Mouse (Mus musculus): Measurements from ENCODE around the gene Gla. TPM values are rescaled to one million over a fixed set of nuclear protein-coding genes. Genes with fewer than 3 reads are reported as not detected.
A peak's percentile ranks its signal among the peaks of the same experiment; 100 is the strongest.

Gene Gla
- total RNA-seq (2021), result 8.4 and 9.0 TPM in 2 replicates
- long read RNA-seq, partial matches to known transcripts, result 1 of 5 reads
- long read RNA-seq, other reads (novel, unspliced or antisense), result 0 of 5 reads

DNA sequence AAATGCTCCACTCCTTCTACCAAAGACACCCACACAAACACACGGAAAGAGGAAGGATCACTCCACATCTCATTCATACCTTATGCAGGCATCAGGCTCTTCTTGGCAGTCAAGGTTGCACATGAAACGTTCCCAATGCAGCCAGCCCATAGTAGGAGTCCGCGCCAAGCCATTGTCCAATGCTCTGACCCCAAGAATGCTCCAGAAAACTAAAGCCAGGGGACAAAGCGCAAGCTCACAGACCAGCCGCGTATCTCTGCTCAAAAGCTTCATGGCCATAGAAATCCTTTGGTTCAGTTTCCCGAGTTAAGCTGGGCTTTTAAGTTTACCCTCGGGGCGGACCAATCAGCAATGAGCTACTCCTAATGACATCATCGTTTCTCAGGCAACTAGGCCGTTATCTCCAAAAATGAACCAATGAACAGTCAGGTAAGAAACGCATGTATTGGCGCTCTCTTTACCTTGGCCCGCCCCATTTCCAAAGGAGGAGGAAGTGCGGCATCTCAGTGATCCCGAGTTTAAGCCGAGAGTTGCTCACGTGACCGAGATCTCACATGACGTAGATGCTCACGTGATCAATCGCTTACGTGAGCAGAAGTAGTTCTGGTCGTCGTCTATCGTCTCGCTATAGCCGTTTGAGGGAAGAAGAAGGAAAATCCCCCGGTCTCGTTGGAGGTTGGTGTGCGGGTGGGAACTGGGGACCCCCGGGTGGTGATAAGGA, at the start of gene Gla, which contains the start of gene Hnrnph2:
Gene Gla (minus strand): TSS at position 467 of the 721 bp plus-strand sequence.
Gene Hnrnph2 (plus strand): TSS at position 521 of the 721 bp plus-strand sequence.
- peak; percentile 76 for DNase-seq

DNA sequence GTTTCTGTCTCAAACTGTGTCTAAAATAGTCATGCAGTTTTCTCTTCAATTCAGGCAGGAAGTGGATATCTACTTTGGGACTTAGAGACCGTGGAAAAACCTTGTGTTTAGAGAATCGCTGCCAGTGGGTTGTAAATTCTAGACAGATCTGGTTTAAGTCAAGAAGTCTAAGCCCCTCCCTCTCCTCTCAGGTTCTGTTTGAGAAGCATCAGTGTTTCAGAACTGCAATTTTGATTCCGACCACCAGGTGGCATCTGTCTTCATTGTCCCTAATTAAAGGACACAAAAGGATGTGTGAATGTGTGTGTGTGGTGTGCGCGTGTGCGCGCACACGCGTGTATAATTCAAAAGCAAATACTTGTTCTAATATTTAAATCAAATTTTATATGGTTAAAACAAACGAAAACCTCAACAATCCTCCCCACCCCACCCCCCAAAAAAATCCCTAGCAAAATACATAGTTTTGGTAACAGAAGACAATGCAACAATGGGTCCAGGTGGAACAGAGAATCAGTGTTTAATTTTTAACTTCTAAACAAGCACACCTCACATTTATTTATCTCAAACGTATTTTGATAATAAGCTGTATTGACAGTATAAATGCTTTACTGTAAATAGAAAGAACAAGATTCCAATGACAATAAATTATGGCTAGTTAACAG, 47.2 kb upstream of the Gla start:
- peak; percentile 49 for DNase-seq

DNA sequence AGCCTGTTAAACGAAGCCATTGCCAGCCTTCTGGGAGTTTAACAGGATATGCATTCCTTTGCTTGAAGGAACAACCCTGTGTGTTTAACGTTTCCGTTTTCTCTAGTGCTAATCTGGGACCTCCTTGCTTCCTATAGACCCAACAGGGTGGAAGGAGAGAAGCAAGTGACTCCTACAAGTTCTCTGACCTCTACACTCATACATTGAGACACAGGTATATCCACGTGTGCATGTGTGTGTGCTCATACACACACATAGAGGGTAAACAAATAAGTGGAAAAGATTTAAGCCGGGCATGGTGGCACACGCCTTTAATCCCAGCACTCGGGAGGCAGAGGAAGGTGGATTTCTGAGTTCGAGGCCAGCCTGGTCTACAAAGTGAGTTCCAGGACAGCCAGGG, 46.5 kb upstream of the Gla start:
- DNase-seq, result no peak

GRCm38 (mm10) chrX:134646338-134646737, 45.4 kb upstream of the Gla start:
- DNase-seq, result no peak

DNA sequence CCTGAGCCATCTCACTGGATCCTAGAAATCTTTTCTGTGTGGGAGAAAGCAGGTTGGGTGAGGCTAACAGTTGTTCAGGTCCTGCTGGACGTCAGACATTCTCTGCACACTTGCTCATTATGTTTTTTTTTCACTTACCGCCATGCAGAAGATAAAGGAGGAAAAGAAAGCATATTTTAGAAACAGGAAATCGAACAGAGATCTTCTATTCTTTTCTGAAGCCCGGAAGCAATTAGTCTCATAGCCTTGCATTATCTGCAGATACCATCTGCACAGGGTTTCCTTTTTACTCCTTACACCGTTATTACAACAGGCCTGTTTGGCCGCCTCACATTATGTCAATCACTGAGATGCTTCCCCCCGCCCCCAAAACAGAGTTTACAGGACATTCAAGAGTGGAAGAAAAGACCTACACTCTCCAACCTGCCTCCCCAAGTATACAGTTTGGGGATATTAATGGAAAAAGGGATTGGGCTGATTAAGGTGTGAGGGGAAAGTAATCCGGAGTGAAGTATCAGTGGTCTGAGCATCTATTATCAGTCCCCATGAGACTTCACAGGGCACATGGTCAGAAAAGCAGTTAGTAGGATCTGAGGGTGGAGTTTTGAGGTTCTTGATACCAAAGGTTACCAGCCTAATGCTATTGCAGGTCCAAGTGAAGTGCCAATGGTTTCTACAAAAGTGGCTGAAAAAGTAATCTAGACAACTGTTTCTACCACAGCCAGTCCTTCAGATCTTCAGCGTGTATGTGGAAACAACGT, 40.3 kb upstream of the Gla start:
- no peak for DNase-seq

DNA sequence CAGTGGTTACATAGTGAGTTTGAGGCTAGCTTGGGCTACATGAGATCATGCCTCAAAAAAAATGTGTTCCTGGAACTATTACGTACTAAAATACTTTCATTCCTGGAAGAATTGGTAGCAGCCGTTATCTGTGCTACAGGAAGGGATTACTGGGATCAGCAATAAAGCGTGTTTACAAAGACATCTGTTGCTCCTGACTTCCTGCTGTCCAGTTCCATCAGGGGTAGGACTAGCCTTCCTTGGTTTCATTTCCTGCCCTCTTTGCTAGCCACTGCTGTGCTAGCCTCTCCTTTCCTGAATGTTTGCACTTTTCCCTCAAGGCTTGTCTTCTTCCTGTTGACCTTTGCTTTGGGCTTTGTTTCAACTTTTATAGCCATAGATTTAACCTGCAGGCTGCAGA, 34.9 kb upstream of the Gla start:
- no peak for DNase-seq

GRCm38 (mm10) chrX:134635111-134635510, 34.2 kb upstream of the Gla start:
- DNase-seq, result no peak

GRCm38 (mm10) chrX:134632710-134633109, 31.8 kb upstream of the Gla start:
- DNase-seq, result no peak

DNA sequence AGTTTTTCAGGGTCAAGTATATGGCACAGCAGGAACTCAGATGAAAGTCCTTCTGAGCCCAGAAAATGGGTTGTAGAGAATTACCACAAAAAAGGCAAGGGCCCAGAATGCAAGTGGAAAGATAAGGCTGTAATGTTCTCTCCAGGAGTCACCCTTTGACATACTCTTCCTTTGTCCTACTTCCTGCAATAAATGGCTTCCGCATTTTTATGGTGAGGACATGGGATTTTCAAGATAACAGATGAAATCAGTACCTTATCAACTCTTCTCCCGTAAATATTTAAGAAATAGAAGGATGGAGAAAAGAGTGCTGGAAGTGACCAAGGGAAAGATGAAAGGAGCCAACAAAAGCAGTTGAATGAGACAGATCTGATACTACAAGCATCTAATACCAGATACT, 27.3 kb upstream of the Gla start:
- DNase-seq, result no peak

DNA sequence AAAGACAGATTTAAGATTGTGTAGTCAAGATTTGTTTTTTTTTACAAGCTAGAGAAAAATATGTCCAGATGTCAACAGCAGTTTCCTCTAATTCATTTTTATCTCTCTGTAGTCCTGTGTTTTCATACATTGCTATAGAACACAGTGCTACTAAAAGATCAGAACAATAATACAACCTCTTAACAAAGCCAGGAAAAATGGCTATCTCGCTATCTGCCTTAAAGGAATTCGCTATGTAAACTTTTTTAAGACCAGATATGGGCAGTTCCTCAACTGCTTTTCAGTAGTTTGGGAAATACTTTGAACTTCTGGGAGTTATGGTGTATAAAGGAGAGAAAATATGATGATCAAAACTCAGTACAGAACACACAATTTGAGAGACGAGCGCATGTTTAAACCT, 22.4 kb upstream of the Gla start:
- no peak for DNase-seq

GRCm38 (mm10) chrX:134621685-134622084, 20.8 kb upstream of the Gla start:
- no peak for DNase-seq

- no peak for DNase-seq
Observed at GRCm38 (mm10) chrX:134620254-134620865, 19.4 kb upstream of the Gla start.

- no peak for DNase-seq
Observed at GRCm38 (mm10) chrX:134619695-134620094, 18.8 kb upstream of the Gla start.

- DNase-seq, result no peak
Observed at GRCm38 (mm10) chrX:134614306-134614705, 13.4 kb upstream of the Gla start.

GRCm38 (mm10) chrX:134612285-134612959, 11.5 kb upstream of the Gla start:
- peak; percentile 37 for DNase-seq

GRCm38 (mm10) chrX:134610984-134611383, 10.1 kb upstream of the Gla start:
- DNase-seq, result no peak

GRCm38 (mm10) chrX:134609472-134609871, 8.5 kb upstream of the Gla start:
- no peak for DNase-seq

- DNase-seq, result no peak
Observed at GRCm38 (mm10) chrX:134601380-134602120, 625 bp upstream of the Gla start.

GRCm38 (mm10) chrX:134599922-134600565, 881 bp downstream of the Gla start:
- DNase-seq, result no peak

DNA sequence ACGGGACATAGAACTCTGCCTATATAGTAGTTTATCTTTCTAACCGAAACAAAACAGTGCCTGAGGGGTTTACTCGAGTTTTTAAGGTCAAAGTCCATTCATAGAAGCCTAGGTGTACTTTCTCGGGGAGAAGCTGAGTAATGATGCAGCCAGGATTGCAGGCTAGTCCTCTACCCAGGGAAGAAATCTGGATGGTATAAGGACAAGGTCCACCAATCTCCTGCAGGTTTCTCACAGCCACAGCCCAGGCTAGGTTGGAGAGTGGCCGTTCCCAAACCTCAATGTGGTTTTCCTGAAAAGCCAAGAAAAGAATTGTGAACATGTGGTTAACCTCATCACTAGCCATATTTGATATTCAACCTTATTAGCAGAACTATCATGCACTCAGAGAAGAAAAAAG, 11.1 kb downstream of the Gla start:
- DNase-seq, result no peak

DNA sequence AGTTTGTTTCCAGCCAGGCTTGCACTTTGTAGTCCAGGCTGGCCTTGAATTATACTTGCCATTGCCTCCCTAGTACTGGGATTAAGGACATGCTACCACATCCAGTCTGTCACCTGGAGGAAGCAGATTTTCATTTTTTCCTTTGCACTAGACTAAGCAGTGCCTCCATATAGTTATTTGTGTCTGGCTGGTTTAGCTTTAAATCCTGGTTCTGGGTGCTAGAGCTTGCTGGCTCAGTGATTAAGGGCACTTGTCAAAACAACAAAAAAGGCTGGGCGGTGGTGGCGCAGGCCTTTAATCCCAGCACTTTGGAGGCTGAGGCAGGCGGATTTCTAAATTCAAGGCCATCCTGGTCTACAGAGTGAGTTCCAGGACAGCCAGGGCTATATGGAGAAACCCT, 11.9 kb downstream of the Gla start:
- no peak for DNase-seq

All from adrenal gland, postnatal 25 days (tissue).